Mouse (Mus musculus) left cerebral cortex, postnatal 14 days (tissue): Measurements from ENCODE around the gene Atp8a2. TPM values are rescaled to one million over a fixed set of nuclear protein-coding genes. Genes with fewer than 3 reads are reported as not detected.
"Not testable (repeated sequence)": the region's sequence is repeated elsewhere in the genome, so short reads cannot be mapped to it uniquely, and the experiment has no call there.

Experiments
- DNase-seq, 2 experiments: peaks; one replicate each; pipeline ENCODE4 v3.0.0; 2021 to 2022; ENCODE audit warnings: low spot score in 2 of 2, mixed read lengths in 1 of 2
- intact Hi-C: fragments of 180-260 bp; cut with DNase I; formaldehyde crosslinking; loops from one replicate; pipeline ENCODE4 v1.15.1; 2025
- total RNA-seq, 2 experiments: library from RNA; stranded (reverse); gene quantifications; 2 replicates each; pipeline ENCODE4 v1.2.3; 2021

Gene Atp8a2
- total RNA-seq, 2 experiments from 2014 or later, result 79.0 to 85.3 TPM

- DNase-seq, result no peak
- intact Hi-C loops, result no loop called here
Observed at GRCm38 (mm10) chr14:59883517-59884069, 313.4 kb downstream of the Atp8a2 start.

- intact Hi-C loops, result no loop called here
- DNase-seq, result no peak
Observed at GRCm38 (mm10) chr14:59880829-59881228, 316.1 kb downstream of the Atp8a2 start.

- intact Hi-C loops, result no loop called here
- DNase-seq, result no peak
Observed at GRCm38 (mm10) chr14:59878248-59878647, 318.7 kb downstream of the Atp8a2 start.

GRCm38 (mm10) chr14:59876525-59876924 lies 320.5 kb downstream of the Atp8a2 start:
- no peak for DNase-seq
- intact Hi-C loops, result no loop called here

GRCm38 (mm10) chr14:59868369-59868768 lies 328.6 kb downstream of the Atp8a2 start:
- no peak for DNase-seq
- intact Hi-C loops, result no loop called here

GRCm38 (mm10) chr14:59867749-59868148 lies 329.2 kb downstream of the Atp8a2 start:
- intact Hi-C loops, result no loop called here
- DNase-seq, result no peak

GRCm38 (mm10) chr14:59866001-59866400 lies 331.0 kb downstream of the Atp8a2 start:
- intact Hi-C loops, result no loop called here

GRCm38 (mm10) chr14:59862351-59862750 lies 334.6 kb downstream of the Atp8a2 start:
- intact Hi-C loops, result no loop called here
- DNase-seq, result no peak

More at GRCm38 (mm10) chr14:59866001-59866400, 331.0 kb downstream of the Atp8a2 start:
- no peak for DNase-seq

GRCm38 (mm10) chr14:59859830-59860229 lies 337.1 kb downstream of the Atp8a2 start:
- no peak for DNase-seq
- intact Hi-C loops, result no loop called here

GRCm38 (mm10) chr14:59858501-59859225 lies 338.3 kb downstream of the Atp8a2 start:
- no peak for DNase-seq
- intact Hi-C loops, result no loop called here

GRCm38 (mm10) chr14:59853139-59853538 lies 343.8 kb downstream of the Atp8a2 start:
- DNase-seq, result no peak
- intact Hi-C loops, result no loop called here

- intact Hi-C loops, result no loop called here
- no peak for DNase-seq
Observed at GRCm38 (mm10) chr14:59846609-59847375, 350.2 kb downstream of the Atp8a2 start.

GRCm38 (mm10) chr14:59843264-59843942 lies 353.6 kb downstream of the Atp8a2 start:
- intact Hi-C loops, result no loop called here
- no peak for DNase-seq

GRCm38 (mm10) chr14:59839951-59840720 lies 356.8 kb downstream of the Atp8a2 start:
- no peak for DNase-seq

GRCm38 (mm10) chr14:59838446-59839259 lies 358.3 kb downstream of the Atp8a2 start:
- DNase-seq, intact Hi-C loops: not testable (repeated sequence)

More at GRCm38 (mm10) chr14:59839951-59840720, 356.8 kb downstream of the Atp8a2 start:
- intact Hi-C loops, result no loop called here

- intact Hi-C loops, DNase-seq: not testable (repeated sequence)
Observed at GRCm38 (mm10) chr14:59837691-59838241, 359.2 kb downstream of the Atp8a2 start.

GRCm38 (mm10) chr14:59836876-59837543 lies 360.0 kb downstream of the Atp8a2 start:
- DNase-seq, result peak; percentile 23 to 26
- intact Hi-C loops, result no loop called here
